Mouse (Mus musculus) retina, postnatal 7 days (tissue): Measurements from ENCODE around the gene H2-T24.
A peak's percentile ranks its signal among the peaks of the same experiment; 100 is the strongest.
"Not testable (repeated sequence)": the region's sequence is repeated elsewhere in the genome, so short reads cannot be mapped to it uniquely, and the experiment has no call there.

ENCODE experiments used
- DNase-seq: peaks from one replicate; pipeline ENCODE4 v3.0.0-alpha.2; 2012; ENCODE audit warnings: low read depth, low spot score

The H2-T24 gene

DNA sequence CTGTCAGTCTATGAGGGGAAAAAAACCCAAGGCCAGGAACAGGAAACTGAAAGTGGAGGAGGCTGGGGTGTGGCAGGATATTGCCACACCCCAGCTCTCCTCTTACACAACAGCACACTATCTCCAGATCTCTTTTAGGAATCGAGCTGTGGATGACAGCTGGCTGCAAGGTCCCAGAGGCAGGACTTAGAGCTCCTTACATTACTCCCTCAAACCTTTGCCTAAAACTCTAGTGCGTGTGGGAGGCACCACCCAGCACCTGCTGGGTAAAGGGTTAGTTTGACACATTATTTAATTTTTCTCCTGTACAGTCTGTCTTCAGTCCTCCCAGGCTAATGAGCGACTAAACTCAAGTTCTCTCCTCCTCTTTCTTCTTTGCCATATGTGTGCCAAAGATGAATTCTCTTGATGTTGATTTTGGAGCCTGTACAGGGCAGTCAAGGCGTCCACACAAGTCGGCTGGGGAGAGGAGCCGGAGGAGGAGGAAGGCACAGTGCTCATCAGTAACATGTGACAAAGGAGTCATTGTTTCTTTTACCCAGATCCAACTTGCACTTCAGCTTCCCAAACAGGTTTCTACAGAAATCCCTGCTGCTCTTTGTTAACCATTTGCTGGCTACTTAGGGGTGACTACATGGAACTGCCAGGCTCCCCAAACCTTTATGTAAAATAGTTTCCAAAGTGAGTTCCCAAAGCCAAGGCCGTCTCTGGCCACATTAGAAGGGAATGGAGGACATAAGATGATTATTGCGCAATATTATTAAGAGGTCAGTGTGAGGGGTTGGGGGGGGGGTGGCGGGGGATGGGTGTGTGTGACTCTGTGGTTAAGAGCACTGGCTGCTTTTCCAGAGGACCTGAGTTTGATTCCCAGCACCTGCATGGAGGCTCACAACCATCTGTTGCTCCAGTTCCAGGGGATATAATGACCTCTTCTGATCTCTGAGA, 3.6 kb upstream of the H2-T24 start:
- DNase-seq, result no peak

DNA sequence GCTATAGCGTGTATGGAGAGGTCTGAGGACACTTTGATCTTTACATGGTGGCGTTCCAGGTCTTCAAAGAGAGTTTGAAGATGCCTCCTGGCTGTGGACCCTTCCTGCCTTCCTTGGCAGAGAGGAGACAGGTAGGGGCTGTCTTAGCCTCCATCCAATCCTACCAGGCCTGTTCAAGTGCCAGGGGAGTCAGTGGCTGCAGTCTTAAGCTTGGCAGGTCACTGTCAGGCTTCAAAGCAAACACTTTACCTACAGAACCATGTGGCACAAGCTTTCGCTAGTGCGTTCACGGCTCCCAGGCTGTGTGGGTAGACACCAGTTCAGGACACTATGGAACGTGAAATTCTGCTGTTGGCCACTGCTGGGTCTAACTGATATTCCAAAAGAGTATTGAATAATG, 2.6 kb upstream of the H2-T24 start:
- no peak for DNase-seq

DNA sequence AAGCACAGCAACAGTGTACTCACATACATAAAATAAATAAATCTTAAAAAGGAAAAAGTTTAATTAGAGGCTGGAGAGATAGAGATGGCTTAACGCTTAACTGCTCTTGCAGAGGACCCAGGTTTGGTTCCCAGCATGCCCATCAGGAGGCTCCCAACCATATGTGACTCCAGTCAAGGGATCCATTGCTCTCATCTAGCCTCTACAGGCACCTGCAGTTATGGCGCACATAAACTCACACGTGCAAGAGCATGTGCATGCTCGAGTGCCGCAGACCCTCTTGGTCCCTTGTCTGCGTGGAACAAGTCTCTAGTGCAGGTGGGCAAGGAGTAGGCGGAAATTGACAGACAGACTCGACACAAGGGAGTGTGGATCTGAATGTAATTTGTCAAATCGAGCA, 1.7 kb upstream of the H2-T24 start:
- no peak for DNase-seq

DNA sequence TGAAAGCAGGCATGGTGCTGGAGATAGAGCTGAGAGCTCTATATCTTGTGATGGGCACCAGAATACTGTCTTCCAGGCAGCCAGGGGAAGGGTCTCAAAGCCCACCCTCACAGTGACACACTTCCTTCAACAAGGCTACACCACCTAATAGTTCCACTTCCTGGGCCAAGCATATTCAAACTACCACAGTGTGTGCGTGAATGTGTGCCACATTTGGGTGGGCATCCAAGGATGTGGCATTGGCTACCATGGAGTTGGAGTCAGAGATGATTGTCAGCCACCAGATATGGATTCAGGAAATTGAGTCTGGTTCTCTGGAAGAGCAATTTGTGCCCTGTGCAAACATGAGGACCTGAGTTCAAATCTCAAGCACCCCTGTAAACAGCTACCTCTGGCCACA, 949 bp upstream of the H2-T24 start:
- no peak for DNase-seq

DNA sequence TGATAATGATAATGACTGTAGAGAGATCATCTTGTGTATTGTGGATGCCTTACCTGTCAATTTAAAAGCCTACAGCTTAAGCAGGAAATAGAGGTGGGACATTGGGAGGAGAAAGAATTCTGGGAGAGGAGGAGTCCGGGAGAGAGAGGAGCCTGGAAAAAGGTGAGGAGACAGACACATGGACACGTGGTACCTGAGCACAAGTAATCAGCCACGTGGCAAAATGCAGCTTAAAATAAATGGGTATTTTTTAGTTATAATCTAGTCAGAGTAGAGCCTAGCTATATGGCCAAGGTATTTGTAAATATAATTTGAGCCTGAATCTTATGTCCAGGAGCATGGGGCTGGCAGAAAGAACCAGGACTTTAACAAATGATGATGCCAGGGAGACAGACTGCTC, 841 bp downstream of the H2-T24 start:
- DNase-seq, result no peak

DNA sequence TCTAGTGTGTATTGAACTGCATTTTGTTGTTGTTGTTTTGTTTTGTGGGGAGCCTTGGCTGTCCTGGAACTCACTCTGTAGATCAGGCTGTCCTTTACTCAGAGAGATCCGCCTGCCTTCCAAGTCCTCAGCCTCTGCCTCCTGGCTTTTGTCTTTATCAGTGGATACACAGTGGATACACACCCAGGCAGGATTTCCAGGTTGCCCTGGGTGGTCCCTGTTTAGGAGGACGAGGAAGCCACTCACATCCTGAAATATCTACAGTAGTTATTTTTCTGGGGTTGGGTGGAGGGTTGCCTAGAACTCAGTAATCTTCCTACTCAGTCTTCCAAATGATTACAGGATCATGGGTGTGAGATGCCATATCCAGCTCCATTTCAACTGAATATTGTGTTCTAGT, 1.4 kb downstream of the H2-T24 start:
- no peak for DNase-seq

DNA sequence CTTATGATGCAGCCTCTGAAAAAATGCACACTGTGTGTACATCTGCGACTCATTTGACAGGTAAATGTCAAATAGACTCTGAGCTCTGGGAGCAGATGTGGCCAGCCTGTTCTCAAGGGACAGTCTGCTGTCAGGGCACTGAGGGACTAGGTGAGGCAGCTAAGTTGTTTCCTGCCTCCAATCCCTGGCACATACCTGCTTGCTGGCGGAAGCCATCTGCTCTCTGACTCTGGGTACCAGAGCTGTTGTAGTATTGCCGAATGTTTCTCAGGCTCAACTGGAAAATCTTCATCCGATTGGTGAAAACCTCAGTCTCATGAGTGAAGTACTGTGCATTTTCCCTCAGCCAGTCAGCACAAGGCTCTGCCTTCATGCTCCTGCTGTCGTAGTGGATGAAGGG, 3.3 kb downstream of the H2-T24 start:
- no peak for DNase-seq

DNA sequence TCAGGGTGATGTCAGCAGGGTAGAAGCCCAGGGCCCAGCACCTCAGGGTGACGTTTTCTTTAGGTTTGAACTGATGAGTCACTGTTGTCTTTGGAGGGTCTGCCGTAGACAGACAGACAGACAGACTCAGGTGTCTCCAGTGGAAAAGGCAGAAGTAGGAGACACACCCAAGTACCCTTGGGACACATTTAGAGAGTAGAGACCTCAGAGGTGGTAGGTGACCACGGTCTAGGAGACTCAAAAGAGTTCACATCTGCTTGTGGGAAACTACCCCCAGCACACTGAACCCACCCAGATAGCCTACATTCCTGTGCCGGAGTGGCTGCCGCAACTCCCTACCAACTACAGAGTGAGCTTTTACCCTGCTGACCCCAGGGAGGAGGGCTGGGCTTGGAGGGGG, 5.4 kb downstream of the H2-T24 start:
- DNase-seq, result no peak

DNA sequence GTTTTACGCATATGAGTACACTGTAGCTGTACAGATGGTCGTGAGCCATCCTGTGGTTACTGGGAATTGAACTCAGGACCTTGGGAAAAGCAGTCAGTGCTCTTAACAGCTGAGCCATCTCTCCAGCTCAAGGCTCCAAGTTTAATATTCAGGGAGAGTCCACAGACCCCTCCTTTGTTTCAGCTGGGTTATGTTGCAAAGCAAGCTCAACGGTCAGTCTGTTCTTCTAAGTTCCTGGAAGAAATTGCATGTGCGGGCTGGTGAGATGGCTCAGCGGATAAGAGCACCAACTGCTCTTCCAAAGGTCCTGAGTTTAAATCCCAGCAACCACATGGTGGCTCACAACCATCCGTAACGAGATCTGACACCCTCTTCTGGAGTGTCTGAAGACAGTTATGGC, 16.0 kb downstream of the H2-T24 start:
- not testable (repeated sequence) for DNase-seq

DNA sequence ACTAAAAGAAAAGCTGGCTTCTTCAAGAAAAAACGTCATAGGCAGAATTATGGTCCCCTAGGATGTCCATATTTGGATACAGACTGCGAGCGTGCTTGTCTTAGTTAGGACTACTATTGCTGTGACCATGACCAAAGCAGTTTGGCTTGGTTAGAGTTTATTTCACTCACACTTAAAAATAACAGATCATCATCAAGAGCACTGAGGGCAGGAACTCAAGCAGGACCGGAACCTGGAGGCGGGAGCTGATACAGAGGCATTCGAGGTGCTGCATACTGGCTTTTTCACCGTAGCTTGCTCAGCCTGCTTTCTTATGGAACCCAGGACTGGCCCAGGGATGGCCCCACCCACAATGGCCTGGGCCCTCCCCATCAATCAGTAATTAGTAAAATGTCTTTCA, 17.0 kb downstream of the H2-T24 start:
- no peak for DNase-seq

DNA sequence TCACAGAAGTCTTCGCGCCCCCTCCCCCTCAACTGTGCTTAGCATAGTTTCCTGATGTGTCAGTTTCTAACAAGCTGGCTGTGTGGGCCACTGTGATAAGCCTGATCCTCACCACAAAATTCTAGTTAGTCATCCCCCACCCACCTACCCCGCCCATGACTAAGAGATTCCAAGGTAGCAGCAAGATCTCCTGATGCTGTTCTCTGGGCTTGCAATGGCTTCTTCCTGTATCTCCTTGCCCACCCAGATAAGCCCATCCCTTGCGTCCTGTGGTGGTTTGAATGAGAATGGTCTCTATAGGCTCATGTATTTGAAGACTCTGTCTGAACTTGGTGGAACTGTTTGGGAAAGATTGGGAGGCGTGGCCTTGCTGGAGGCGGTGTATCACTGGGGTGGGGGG, 18.4 kb downstream of the H2-T24 start:
- no peak for DNase-seq

DNA sequence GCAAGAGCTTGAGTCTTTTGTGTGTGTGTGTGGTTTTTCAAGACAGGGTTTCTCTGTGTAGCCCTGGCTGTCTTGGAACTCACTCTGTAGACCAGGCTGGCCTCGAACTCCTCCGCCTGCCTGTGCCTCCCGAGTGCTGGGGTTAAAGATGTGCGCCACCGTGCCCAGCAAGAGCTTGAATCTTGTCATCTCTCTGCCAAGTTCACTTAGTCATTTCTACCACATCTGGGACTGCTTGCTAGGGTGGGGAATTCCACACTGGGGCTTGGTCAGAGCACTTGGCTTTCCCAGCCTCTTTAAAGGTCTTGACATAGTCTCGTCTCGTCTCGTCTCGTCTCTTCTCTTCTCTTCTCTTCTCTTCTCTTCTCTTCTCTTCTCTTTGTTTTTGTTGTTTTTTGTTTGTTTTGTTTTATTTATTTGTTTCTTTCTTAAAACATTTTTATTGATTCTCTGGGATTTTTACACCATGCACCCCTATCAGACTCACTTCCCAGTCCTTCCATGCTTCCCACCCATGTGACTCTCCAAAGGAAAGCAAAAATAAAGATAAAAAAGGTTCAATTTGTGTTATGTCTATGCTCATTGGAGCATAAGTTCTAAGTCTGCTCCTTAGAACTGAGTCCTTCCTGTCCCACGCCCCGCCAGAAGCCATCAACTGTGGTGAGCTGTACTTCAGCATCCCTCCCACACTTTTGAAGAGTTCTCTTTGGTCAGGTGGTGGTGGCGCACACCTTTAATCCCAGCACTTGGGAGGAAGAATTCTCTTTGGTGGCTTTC, 19.1 kb downstream of the H2-T24 start:
- DNase-seq, result no peak

DNA sequence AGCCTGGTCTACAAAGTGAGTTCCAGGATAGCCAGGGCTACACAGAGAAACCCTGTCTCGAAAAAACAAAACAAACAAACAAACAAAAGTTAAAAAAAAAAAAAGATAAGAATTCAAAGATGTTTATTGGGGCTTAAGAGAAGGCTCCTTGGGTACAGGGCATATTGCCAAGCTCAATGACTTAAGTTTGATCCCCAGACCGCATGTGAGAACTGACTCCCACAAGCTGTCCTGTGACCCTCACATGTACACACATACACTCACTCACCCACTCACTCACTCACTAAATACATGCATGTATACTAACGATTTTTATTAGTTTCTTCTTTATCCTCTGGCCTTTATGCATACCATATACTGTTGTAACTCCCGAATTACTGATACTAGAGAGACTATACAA, 20.0 kb downstream of the H2-T24 start:
- no peak for DNase-seq

DNA sequence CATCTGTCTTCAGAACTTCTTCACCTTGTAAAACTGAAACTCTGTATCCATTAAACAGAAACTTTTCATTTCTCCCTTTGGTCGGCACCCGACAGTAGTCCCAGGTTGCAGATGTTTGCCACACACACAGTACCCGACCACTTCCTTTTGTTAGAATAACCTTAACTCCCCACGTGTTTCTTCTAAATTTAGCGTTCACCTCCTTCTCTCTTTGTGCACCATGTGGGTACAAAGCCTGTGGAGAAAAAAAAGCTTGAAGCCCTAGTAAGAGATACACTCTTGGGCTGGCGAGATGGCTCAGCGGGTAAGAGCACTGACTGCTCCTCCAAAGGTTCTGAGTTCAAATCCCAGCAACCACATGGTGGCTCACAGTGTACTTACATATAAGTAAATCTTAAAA, 21.0 kb downstream of the H2-T24 start:
- no peak for DNase-seq

DNA sequence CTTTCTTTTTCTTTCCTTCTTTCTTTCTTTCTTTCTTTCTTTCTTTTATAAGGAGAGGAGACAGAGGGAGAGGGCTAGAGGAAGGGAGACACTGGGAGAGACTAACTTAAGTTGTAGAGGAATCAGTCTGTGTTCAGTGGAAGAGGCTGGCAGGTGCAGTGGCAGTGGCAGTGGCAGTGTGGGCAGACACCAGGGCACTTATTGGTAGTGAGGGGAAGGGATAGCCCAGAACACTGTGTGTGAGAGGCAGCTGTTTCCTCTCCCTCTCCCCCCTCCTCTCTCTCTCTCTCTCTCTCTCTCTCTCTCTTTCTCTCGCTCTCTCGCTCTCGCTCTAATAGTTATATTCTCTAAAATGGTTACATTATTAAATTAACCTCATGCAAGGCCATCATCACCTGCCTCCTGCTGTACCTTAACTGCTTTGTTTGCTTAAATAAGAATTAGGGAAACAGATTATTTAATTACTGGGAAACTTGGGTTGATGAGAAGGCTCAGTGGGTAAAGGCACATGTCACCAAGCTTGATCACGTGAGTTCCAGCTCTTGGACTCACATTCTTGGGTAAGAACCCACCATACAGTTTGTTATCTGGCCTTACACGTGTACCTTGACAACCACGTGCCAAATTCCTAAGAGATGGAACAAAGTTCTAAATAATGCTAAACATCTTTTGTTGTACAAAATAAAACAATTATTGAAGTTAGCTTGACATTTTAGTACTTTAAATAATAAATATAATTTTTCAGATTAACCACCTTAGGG, 21.6 kb downstream of the H2-T24 start:
- DNase-seq, result no peak

DNA sequence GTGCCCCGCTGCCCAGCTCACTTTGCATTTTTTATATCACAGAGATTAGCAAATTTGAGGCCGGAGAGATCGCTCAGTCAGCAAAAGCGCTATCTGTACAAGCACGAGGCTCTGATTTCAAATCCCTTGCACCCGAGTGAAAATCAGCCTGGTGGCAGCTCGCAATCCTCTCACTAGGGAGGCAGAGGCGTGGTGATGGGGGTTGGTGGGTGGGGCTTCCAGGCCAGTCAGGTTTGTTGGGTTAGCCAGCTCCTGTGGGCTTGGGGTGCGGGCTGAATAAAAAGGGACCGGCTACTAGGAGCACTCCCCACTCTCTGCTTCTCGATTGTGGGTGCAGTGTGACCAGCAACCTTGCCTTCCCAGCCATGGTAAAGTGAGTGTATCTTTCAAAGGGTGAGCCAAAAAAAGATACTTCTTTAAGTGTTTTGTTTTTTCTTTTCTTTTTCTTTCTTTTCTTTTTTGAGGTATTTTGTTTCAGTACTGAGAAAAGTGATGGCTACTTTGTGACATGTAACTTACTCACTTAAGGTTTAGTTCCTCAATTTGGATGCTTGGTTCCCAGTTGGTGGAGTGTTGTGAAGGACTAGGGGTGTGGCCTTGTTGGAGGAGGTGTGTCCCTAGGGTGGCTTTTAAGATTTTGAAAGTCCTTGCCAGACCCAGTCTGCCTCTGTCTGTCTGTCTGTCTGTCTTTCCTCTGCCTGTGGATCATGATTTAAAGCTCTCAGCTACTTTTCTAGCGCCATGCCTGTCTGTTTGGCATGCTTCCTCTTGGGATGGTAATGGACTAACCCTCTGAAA, 22.4 kb downstream of the H2-T24 start:
- DNase-seq, result no peak

DNA sequence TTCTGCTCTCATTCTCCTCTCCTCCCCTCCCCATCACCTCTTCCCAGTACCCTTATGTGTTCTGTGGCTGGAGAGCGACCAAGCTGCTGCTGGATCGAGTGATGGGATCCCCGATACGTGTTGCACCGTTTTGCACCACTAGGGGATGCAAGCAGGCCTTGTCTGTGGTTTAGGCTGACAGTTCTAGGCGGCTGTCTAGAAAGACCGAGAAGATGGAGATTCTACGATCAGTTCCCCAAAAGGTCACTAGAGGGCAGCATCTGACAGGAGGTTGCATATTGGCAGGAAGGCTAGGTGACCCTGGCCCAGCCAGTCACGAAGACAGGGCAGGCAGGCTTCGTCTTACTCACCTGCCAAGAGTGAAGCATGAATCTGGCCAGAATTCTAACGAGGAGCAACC, 23.4 kb downstream of the H2-T24 start:
- DNase-seq, result peak; percentile 90

DNA sequence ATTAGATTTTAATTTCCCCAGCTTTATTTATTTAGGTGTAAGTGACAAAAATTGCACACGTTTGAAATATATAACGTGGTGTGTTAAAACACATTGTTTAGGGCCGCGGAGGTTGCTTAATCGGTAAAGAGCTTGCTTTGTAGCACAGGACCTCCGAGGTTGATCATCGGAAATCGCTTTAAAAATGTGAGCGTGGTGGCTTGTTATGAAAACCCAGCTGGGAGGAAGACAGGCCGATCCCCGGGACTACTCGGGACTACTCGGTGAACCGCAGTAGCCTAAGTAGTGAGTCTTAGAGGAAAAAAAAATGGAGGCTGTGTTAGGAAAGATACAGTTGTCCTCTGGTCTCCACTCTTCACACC, 25.5 kb downstream of the H2-T24 start:
- DNase-seq, result no peak

DNA sequence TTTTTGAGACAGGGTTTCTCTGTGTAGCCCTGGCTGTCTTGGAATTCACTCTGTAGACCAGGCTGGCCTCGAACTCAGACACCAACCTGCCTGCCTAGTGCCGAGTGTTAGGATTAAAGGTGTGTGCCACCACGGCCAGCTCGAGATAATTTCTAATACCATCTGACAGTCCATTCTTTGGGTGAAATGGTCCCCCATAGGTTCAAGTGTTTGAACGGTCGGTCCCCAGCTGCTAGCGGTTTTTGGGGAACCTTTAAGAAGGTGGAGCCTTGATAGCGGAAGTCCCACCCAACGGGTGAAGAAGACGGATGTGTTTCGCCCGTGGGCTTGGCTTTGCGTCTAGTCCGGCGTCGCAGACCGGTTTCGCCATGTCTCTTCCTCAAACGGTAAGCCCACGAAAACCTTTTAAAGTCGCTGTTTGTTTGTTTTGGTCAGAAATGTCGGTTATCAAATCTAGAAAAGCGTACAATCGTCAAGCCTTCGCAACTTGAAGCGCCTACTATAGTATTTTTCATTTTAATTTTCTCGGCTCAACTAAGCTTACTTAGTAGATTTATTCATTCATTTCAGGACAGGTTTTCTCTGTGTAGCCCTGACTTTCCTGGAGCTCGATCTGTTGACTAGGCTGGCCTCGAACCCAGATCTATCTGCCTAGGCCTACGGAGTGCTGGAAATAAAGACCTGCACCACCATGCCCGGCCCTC, 26.0 kb downstream of the H2-T24 start:
- peak; percentile 72 for DNase-seq

DNA sequence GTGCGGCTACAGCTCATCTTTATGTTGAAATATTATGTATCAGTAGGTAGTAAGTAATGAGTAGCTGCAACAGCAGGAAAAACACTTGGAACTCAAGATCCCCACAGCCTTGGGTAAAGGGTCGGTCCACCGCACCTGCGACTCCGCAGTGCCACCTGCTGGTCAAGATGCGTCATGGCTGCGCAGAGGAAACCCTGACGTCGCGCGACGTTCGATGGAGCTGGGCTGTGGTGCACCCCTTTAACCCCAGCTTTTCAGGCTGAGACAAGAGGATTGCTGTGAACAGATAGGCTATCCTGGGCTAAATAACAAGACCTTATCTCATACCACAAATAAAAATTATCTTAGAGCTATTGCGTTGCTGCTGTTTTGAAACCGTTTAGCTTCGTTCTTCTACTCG, 26.7 kb downstream of the H2-T24 start:
- DNase-seq, result peak; percentile 76

DNA sequence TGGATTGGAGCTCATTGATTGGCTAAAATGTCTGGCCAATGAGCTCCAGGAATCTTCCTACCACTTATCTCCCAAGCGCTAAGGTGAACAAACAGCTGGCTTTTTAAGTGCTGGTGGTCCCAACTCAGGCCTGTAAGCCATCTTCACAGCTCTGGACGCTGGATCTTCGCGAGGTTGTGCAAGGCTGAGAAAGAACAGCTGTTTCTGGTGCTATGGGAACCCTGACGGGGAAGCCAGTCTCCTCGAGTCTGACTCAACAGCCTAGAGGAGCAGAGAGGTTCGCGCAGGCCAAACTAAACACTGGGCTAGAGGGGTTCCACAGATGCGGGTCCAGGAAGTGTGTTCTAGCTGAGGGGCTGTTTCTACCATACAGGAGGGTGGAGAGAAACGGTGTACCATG, 28.6 kb downstream of the H2-T24 start:
- DNase-seq, result no peak
